Mouse (Mus musculus) gonadal fat pad, adult 2 months (tissue): ENCODE data around the gene Tmigd3. TPM values are rescaled to one million over a fixed set of nuclear protein-coding genes. Genes with fewer than 3 reads are reported as not detected.

ENCODE experiments used
- DNase-seq: peaks from one replicate; pipeline ENCODE4 v3.0.0-alpha.2; 2012; ENCODE audit warnings: low read depth
- polyA plus RNA-seq: library from polyadenylated mRNA; depleted of rRNA; stranded (reverse); fragments of >200 nt; gene quantifications from 2 replicates; pipeline ENCODE4 v1.2.3, GENCODE M21; 2012; rRNA removed

Gene Tmigd3
- polyA plus RNA-seq, 1 experiment = 0.88 TPM

DNA sequence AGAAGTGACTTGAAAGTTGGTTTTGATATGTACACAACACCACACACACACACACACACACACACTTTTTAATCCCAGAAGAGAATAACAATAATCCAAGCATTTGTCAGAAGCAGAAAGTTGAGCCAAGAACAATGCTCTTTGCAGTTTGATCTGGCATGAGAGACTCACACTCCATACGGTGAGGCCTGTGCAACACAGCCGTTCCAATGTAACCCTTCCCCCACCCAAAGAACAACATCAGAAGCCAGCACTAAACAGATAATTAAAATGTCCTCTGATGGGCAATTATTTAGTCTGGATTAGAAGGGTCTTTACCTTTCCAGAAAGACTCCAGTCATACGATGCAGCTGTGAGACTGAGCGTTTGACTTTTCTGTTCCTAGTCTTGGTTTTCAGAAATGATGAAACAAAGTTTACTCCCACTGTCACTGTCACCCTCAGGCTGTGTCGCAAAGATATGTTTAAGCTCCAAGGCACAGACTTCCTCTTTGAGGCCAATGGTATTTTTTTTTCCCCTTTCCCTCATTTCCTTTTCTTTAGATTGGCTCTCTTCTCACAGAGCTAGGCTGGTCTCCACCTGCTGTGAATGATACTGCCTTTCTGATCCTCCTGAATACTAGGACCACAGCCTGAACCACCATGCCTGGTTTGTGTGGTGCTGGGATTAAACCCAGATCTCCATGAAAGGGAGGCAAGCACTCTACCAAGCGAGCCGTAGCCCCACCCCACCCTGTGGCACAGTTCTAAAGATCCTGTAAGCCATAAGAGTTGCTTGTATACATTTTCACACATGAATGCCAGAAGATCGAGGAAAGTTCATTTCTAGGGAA is 61.8 kb downstream of the Tmigd3 start, which contains the start of gene I830077J02Rik:
Gene I830077J02Rik (minus strand): TSS at position 425 of the 832 bp plus-strand sequence.
- DNase-seq = no peak

DNA sequence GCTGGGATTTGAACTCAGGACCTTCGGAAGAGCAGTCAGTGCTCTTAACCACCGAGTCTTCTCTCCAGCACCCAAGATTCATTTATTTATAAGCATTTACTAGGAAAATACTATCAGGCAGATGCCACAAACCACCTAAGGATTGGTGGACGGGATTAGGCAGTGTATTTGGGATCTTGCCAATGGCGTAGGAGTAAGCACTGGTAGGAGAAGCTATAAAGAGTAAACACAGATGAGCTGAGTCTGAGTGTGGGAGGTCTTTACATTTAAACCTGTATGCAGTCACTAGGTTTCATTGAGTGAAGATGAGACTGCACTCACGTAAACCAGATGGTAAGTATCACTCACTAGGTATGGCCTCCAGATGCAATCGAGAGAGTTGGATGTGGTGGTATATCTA is 63.2 kb downstream of the Tmigd3 start:
- no peak for DNase-seq

DNA sequence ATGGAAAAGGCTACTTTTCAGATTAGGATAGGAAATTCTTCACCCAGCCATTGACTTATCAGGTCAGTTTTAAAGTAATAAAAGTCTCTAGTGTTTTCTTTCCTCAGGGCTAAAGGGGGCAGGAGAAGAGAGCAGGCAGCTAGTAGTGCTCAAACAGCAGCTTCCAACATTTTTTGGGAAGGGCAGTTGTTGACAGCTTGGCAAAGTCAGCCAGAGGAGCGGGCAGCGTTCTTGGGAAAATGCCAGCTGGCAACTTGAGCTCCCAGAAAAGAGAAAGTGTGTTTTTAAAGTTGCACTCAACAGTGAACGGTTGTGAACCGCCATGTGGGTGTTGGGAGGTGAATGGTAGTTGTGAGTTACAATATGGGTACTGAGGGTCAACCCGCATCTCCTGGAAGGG is 64.3 kb downstream of the Tmigd3 start:
- no peak for DNase-seq

DNA sequence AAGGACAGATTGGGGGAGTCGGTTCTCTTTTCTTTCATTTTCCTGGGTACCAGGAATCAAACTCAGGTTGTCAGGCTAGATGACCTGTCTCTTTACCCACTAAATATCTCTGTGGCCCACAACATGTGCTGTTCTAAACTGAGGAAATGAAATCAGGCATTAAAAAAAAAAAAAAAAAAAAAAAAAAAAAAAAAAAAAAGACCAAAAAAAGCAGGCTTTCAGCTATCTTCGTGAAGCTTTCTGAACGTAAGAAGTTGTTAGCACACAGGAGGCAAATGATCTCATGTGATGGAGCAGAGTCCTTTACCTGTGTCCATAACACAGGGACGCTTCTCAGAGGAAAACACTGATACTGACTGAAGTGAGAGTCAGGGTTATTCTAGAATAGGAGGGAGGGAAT is 65.4 kb downstream of the Tmigd3 start:
- no peak for DNase-seq

DNA sequence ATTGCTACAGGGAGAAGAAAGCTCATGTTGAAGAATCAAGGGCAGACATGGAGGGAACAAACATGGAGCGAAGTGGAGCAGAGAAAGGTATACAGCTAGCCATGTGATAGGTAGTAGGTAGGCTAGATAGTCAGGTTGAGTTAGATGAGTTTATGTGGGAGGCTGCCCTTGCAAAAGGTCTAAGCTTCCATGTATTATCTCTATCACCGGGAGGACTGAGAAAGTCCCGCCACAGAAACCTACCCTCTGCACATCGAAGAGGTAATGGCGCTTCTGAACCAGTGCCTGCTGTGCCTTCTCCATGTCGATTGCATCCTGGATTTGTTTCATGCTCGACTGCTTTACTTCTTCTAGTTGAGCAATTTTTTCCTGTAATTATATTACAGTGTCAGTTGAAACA is 80.6 kb downstream of the Tmigd3 start:
- no peak for DNase-seq

- DNase-seq = no peak
Measured at GRCm38 (mm10) chr3:105957235-105957634, 86.5 kb downstream of the Tmigd3 start.

DNA sequence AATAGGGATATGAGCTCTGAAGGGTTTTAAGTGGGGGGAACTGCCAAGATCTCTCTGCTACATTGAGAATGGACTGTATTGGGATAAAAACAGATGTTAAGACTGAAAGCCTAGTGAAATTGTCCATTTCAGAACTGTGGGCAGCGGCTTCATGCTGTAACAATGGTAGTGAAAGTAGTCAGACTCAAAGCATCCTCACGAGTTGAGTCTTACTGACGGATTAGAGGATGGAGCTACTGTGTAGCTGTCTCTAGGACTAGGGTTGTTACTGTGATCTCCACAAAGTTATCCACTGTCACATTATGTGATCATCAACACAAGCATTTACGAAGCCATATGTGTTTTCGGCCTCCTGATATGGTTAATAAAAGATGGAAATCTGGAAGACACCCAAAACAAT is 87.5 kb downstream of the Tmigd3 start:
- no peak for DNase-seq

DNA sequence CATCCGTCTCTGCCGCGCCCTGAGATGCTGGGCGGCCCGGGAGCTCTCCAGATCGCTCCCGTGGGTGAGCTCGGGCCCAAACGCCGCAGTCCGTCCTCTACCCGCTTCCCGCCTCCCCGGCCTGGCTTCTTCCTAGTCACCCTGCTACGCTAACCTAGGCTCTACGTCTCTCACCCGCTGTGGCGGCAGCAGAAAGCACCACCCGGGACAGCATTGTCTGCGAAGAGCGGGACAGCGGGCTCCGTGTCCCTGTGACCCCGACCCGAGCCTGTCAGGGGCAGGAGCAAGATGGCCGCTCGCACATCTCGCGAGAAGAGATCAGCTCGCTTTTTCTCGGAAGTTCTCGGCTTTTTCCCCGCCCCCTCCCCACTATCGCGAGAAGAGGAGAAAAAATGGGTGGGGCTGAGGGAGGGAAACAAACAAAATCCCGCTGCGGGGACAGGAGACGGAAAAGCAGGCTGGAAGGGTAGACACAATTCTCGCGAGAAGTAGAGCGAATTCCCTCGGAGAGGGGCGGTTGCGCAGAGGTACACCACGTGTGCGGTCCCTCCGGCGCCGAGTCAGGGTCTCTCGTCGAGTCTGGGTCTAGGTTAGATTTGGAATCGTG is 88.4 kb downstream of the Tmigd3 start, which contains the start of gene Wdr77:
Gene Wdr77 (plus strand): TSS at position 396 of the 607 bp plus-strand sequence.
- peak; percentile 93 for DNase-seq

DNA sequence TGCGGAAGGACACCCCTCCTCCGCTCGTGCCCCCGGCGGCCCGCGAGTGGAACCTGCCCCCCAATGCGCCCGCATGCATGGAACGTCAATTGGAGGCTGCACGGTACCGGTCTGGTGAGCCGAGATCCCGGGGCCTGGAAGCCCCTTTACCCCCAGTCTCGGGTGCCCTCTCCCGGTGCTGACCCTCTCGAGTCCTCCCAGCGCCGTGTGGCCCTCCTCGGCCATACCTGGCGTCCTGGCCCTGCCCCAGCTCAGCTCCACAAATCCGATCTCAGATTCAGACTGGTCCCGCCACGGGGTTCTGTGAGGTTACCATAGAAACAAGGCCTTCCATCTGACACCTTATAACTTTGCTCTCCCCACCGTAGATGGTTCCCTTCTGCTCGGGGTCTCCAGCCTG is 88.9 kb downstream of the Tmigd3 start:
- no peak for DNase-seq

DNA sequence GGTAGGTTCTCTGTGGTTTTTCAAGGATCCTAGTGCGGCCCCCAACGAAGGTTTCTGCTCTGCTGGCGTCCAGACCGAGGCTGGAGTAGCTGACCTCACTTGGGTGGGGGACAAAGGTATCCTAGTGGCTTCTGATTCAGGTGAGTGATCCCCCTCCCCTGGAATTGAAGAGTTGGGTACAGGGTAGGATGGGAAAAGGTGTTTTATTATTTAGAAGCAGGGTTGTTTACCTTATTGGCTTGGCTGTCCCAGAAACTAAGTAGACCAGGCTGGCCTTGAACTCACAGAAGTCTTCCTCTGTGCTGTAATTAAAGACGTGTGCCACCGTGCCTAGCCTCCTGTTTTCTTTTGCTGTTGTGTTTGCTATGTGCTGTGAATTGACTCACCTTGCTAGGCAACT is 89.3 kb downstream of the Tmigd3 start, which contains the start of gene Atp5f1:
Gene Atp5f1 (minus strand): TSS at position 101 of the 400 bp plus-strand sequence.
- no peak for DNase-seq

DNA sequence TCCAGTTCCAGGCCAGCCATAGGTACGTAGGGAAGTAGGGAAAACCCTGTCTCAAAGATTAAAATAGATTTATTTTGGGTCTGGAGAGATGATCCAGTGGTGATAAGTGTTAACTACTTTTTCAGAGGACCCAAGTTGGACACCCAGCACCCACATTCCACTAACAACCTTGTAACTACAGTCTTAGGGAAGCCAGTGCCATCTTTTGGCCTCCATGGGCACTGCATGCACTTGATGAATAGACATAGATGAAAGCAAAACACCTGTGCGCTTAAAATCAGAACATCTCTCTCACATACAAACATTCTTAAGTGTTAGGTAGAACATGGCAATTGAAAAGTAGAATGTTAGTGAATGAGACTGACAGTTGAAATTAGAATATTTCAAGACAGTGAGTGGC is 90.0 kb downstream of the Tmigd3 start:
- DNase-seq = no peak

GRCm38 (mm10) chr3:105971831-105972446 is 101.2 kb downstream of the Tmigd3 start:
- no peak for DNase-seq

GRCm38 (mm10) chr3:105973411-105973810 is 102.7 kb downstream of the Tmigd3 start, which contains the start of gene Ovgp1:
Gene Ovgp1, plus strand, starts transcription at chr3:105973711.
- DNase-seq = no peak

Other genes with a start within 250 kb of the Tmigd3 start
- gene Ddx20, start 183.3 kb upstream of the Tmigd3 start, polyA plus RNA-seq = 7.8 and 10.3 TPM in 2 replicates
- 3.8 and 5.3 TPM in 2 replicates for gene Inka2, start 166.3 kb upstream of the Tmigd3 start, polyA plus RNA-seq
- 13.0 and 16.8 TPM in 2 replicates for gene Rap1a, start 69.6 kb upstream of the Tmigd3 start, polyA plus RNA-seq
- gene Adora3, start within 50 bp of the Tmigd3 start, polyA plus RNA-seq = 0.20 and 0.45 TPM in 2 replicates
- 0.63 and 0.84 TPM in 2 replicates for gene I830077J02Rik, start 61.8 kb downstream of the Tmigd3 start, polyA plus RNA-seq
- gene Wdr77, start 88.5 kb downstream of the Tmigd3 start, polyA plus RNA-seq = 37.7 and 41.3 TPM in 2 replicates
- 112 and 124 TPM in 2 replicates for gene Atp5f1, start 89.2 kb downstream of the Tmigd3 start, polyA plus RNA-seq
- gene Ovgp1, start 102.8 kb downstream of the Tmigd3 start, polyA plus RNA-seq = 1.4 and 1.5 TPM in 2 replicates
- gene Pifo, start 143.7 kb downstream of the Tmigd3 start, polyA plus RNA-seq = 0.92 and 2.3 TPM in 2 replicates
- 0.27 TPM in 1 of 2 replicates, not detected in the other for gene Chil5, start 161.9 kb downstream of the Tmigd3 start, polyA plus RNA-seq
- gene Chia1, start 242.3 kb downstream of the Tmigd3 start, polyA plus RNA-seq = 0.62 and 0.76 TPM in 2 replicates